In genomic region chr13:99847531-99847930, GRCm38 (mm10) we compare ENCODE assay signal across 22 mouse cellular contexts. TPM values are rescaled to one million over a fixed set of nuclear protein-coding genes. Genes with fewer than 3 reads are reported as not detected.
DNase-seq lines count a peak whose midpoint lies in the region; ATAC-seq and TF ChIP-seq lines count a peak whose summit lies in the region.
"Had no signal": no experiment of that assay in that cellular context is flagged by ENCODE, and none has a peak within 500 bp of the region (broad histone marks: within the 10 kb centered on the region; RNA-seq: fewer than 3 reads in every experiment).

No protein-coding gene starts in this region.

- no peaks in the 10 kb centered on the region for H3K9me3 ChIP-seq in heart, embryonic 15.5 days (replicated peaks)
- no peaks in the 10 kb centered on the region for H3K9me3 ChIP-seq in lung, embryonic 14.5 days (ENCODE audit: low read depth, low read length)
- no peaks in the 10 kb centered on the region for H3K9me3 ChIP-seq in embryonic facial prominence, embryonic 14.5 days (ENCODE audit: control insufficient read depth, low read length)
- no peaks in the 10 kb centered on the region for H3K9me3 ChIP-seq in hindbrain, embryonic 12.5 days (replicated peaks)
- H3K9me3 ChIP-seq: forebrain, embryonic 13.5 days; liver, embryonic 15.5 days; megakaryocyte, embryonic 14.5 days; midbrain, embryonic 15.5 days; stomach, embryonic 15.5 days had no signal

- H3K9ac ChIP-seq in heart, embryonic 15.5 days: no peak overlapping the region
- no peak overlapping the region for H3K9ac ChIP-seq in lung, embryonic 14.5 days
- no peak overlapping the region for H3K9ac ChIP-seq in embryonic facial prominence, embryonic 14.5 days (ENCODE audit: low read depth, low read length)
- no peak overlapping the region for H3K9ac ChIP-seq in hindbrain, embryonic 12.5 days
- H3K9ac ChIP-seq: forebrain, embryonic 13.5 days; hindbrain, embryonic 14.5 days; liver, embryonic 15.5 days; midbrain, embryonic 15.5 days; stomach, embryonic 15.5 days had no signal

- H3K4me1 ChIP-seq in heart, embryonic 15.5 days (replicated peaks): peaks cover 13% of the 10 kb centered on the region
- no peaks in the 10 kb centered on the region for H3K4me1 ChIP-seq in lung, embryonic 14.5 days (ENCODE audit: insufficient read depth)
- H3K4me1 ChIP-seq in embryonic facial prominence, embryonic 14.5 days (ENCODE audit: control insufficient read depth, insufficient read depth, low read length): no peaks in the 10 kb centered on the region
- no peaks in the 10 kb centered on the region for H3K4me1 ChIP-seq in hindbrain, embryonic 12.5 days
- H3K4me1 ChIP-seq: forebrain, embryonic 13.5 days; liver, embryonic 15.5 days; midbrain, embryonic 15.5 days had no signal

- 16% methylated on average over 13 of the region's 13 CpGs for WGBS in heart, embryonic 15.5 days
- 27% methylated on average over 13 of the region's 13 CpGs for WGBS in lung, embryonic 14.5 days
- 24% methylated on average over 13 of the region's 13 CpGs for WGBS in embryonic facial prominence, embryonic 14.5 days
- 52% methylated on average over 13 of the region's 13 CpGs for WGBS in hindbrain, embryonic 12.5 days

- peak overlapping the region; percentile 33 for H3K4me2 ChIP-seq in heart, embryonic 15.5 days
- peak overlapping the region; percentile 20; the same call in 1 of the 2 replicates for H3K4me2 ChIP-seq in lung, embryonic 14.5 days
- 0 out of 2 replicates have a peak overlapping the region, but pooled peaks have one; percentile 8 for H3K4me2 ChIP-seq in embryonic facial prominence, embryonic 14.5 days (ENCODE audit: low read depth, low read length)
- H3K4me2 ChIP-seq in hindbrain, embryonic 12.5 days (replicated peaks): no peak overlapping the region
- H3K4me2 ChIP-seq: forebrain, embryonic 13.5 days; hindbrain, embryonic 14.5 days; liver, embryonic 15.5 days; midbrain, embryonic 15.5 days; stomach, embryonic 15.5 days had no signal

- H3K4me3 ChIP-seq in heart, embryonic 15.5 days: no peak overlapping the region
- no peak overlapping the region for H3K4me3 ChIP-seq in lung, embryonic 14.5 days (ENCODE audit: low read depth, low read length)
- H3K4me3 ChIP-seq in embryonic facial prominence, embryonic 14.5 days (ENCODE audit: low read depth, low read length): no peak overlapping the region
- no peak overlapping the region for H3K4me3 ChIP-seq in hindbrain, embryonic 12.5 days
- H3K4me3 ChIP-seq: forebrain, embryonic 13.5 days; layer of hippocampus, adult 2 months; liver, embryonic 15.5 days; megakaryocyte, embryonic 14.5 days; midbrain, embryonic 15.5 days; stomach, embryonic 15.5 days had no signal

- no peak for DNase-seq in heart, adult 9 months (ENCODE audit: low spot score in 2 of 2)
- no peak for DNase-seq in lung, embryonic 14.5 days
- no peak for DNase-seq in lung, adult 18-20 months
- DNase-seq in embryonic facial prominence, embryonic 14.5 days (ENCODE audit: low spot score): no peak
- DNase-seq in frontal cortex, postnatal 10 days (ENCODE audit: low spot score in 2 of 2): no peak
- DNase-seq: adrenal gland, postnatal 14 days; cerebellum, adult 18-20 months; kidney, adult 9 months; left cerebral cortex, postnatal 4 days; lung, postnatal 14 days; right cerebral cortex, adult 18-20 months had no signal

- no peaks in the 10 kb centered on the region for H3K36me3 ChIP-seq in heart, embryonic 15.5 days
- H3K36me3 ChIP-seq in lung, embryonic 14.5 days (ENCODE audit: insufficient read depth): no peaks in the 10 kb centered on the region
- no peaks in the 10 kb centered on the region for H3K36me3 ChIP-seq in embryonic facial prominence, embryonic 14.5 days (ENCODE audit: control insufficient read depth, insufficient read depth, low read length)
- H3K36me3 ChIP-seq in hindbrain, embryonic 12.5 days: no peaks in the 10 kb centered on the region
- H3K36me3 ChIP-seq: liver, embryonic 15.5 days; midbrain, embryonic 15.5 days; stomach, embryonic 15.5 days had no signal

- no peaks in the 10 kb centered on the region for H3K27me3 ChIP-seq in heart, embryonic 15.5 days
- H3K27me3 ChIP-seq in lung, embryonic 14.5 days (ENCODE audit: insufficient read depth, low read length): no peaks in the 10 kb centered on the region
- H3K27me3 ChIP-seq in embryonic facial prominence, embryonic 14.5 days (replicated peaks; ENCODE audit: control insufficient read depth, insufficient read depth, low read length): no peaks in the 10 kb centered on the region
- H3K27me3 ChIP-seq in hindbrain, embryonic 12.5 days: no peaks in the 10 kb centered on the region
- H3K27me3 ChIP-seq: forebrain, embryonic 13.5 days; midbrain, embryonic 15.5 days; Patski; stomach, embryonic 15.5 days had no signal

- TF ChIP-seq CTCF in lung, embryonic 14.5 days (IDR thresholded peaks at IDR 0.05; ENCODE audit: low read depth): no peak

- ATAC-seq in heart, embryonic 15.5 days (replicated peaks; ENCODE audit: insufficient number of reproducible peaks, insufficient read depth, low FRiP score, low read depth): no peak
- ATAC-seq in lung, embryonic 14.5 days (ENCODE audit: insufficient read depth): no peak
- ATAC-seq in embryonic facial prominence, embryonic 14.5 days (ENCODE audit: low read depth): no peak
- no peak for ATAC-seq in hindbrain, embryonic 12.5 days (ENCODE audit: low FRiP score)
- ATAC-seq: activated CD4-positive, CD25-positive, alpha-beta regulatory T cell, adult 4 months; forebrain, embryonic 13.5 days; midbrain, embryonic 15.5 days; Patski had no signal

- H3K27ac ChIP-seq in heart, embryonic 15.5 days: no peak overlapping the region
- no peak overlapping the region for H3K27ac ChIP-seq in lung, embryonic 14.5 days (ENCODE audit: low read depth)
- no peak overlapping the region for H3K27ac ChIP-seq in embryonic facial prominence, embryonic 14.5 days (replicated peaks; ENCODE audit: low read depth, low read length)
- H3K27ac ChIP-seq in hindbrain, embryonic 12.5 days: no peak overlapping the region
- H3K27ac ChIP-seq: forebrain, embryonic 13.5 days; hindbrain, embryonic 14.5 days; layer of hippocampus, adult 2 months; liver, embryonic 15.5 days; midbrain, embryonic 15.5 days; stomach, embryonic 15.5 days had no signal

RNA-seq across cellular contexts. Expression of gene Cartpt, which starts 53.4 kb away (rescaled TPM):
- 0.25 and 1.8 TPM in 2 replicates for polyA plus RNA-seq in heart, embryonic 15.5 days (2015; fragmentation: Nextera tagmentation; extraction: Ambion mirVana)
- polyA plus RNA-seq in lung, embryonic 14.5 days (2014; fragmentation: Nextera tagmentation; extraction: Ambion mirVana): 0.33 and 0.47 TPM in 2 replicates
- polyA plus RNA-seq in embryonic facial prominence, embryonic 14.5 days (2014; fragmentation: Nextera tagmentation; extraction: Ambion mirVana): 3.1 and 3.2 TPM in 2 replicates
- 13.3 and 15.9 TPM in 2 replicates for polyA plus RNA-seq in hindbrain, embryonic 12.5 days (2016; fragmentation: Nextera tagmentation; extraction: Ambion mirVana)
- polyA plus RNA-seq: activated CD4-positive, CD25-positive, alpha-beta regulatory T cell, adult 4 months; Patski had no signal
